Mouse (Mus musculus): ENCODE data around the gene Rnf214. TPM values are rescaled to one million over a fixed set of nuclear protein-coding genes. Genes with fewer than 3 reads are reported as not detected.

Gene Rnf214
- polyA plus RNA-seq (2014; fragmentation: Nextera tagmentation; extraction: Ambion mirVana) = 64.0 and 66.7 TPM in 2 replicates

DNA sequence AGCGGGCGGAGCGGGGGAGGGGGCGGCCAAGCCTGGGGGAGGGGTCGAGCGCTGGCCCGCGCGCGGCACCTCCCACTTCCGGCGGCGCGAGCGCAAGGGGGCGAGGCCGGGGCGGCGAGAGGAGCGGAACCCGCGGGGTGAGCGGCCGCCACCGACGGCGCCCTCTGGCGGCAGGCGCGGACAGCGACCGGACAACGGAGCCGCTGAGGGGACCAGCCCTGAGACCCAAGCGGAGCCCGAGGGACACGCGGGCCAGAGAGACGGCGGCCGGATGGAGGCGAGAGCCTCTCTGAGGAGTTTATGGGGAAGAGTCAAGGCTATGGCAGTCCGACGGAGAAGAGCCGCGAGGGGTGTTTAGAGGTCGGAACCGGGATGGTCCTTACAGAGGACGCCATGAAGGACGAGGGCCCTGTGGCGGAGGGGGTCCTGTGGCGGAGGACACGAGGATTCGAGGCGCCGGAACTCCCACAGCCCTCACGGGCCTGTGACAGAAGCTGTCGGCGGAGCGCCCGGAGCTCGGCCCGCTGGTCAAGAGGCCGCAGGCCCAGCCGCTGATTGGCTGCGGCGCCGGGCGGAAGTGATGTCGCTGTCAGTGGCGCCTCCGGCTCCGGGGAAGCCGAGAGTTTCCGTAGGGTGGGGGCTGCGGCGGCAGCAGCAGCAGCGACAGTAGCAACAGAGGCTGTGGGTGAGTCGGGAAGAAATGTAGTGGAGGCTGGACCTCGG lies at the start of gene Rnf214, which contains the start of gene Pcsk7:
Gene Rnf214, minus strand, starts transcription at position 557 of the 723 bp plus-strand sequence.
Gene Pcsk7, plus strand, starts transcription at position 143 of the 723 bp plus-strand sequence.
- H3K9ac ChIP-seq (ENCODE audit: low read length) = peak within 1 kb of the TSS; percentile 90
- DNase-seq (ENCODE audit: low spot score) (peak; percentile 92), ATAC-seq (ENCODE audit: insufficient number of reproducible peaks, low FRiP score, low TSS enrichment, low read depth) (peak; percentile 91)
- peaks cover 5% of the 10 kb centered on the region for H3K36me3 ChIP-seq (ENCODE audit: control insufficient read depth, insufficient read depth, low read length)
- H3K4me1 ChIP-seq (ENCODE audit: control insufficient read depth, insufficient read depth, low read length) = peaks cover 8% of the 10 kb centered on the region; the same call in 1 of the 2 replicates
- no peaks in the 10 kb centered on the region for H3K27me3 ChIP-seq (ENCODE audit: control insufficient read depth, insufficient read depth, low read length)
- H3K4me2 ChIP-seq (ENCODE audit: low read depth, severe bottlenecking) = peak within 1 kb of the TSS; percentile 80
- H3K9me3 ChIP-seq (ENCODE audit: control insufficient read depth, low read length) = no peaks in the 10 kb centered on the region
- under 1% methylated on average over 65 of the region's 80 CpGs for WGBS
- peak within 1 kb of the TSS; percentile 88 for H3K4me3 ChIP-seq (ENCODE audit: low read depth, low read length)
- peak within 1 kb of the TSS; percentile 82 for H3K27ac ChIP-seq (replicated peaks; ENCODE audit: low read depth, low read length)

DNA sequence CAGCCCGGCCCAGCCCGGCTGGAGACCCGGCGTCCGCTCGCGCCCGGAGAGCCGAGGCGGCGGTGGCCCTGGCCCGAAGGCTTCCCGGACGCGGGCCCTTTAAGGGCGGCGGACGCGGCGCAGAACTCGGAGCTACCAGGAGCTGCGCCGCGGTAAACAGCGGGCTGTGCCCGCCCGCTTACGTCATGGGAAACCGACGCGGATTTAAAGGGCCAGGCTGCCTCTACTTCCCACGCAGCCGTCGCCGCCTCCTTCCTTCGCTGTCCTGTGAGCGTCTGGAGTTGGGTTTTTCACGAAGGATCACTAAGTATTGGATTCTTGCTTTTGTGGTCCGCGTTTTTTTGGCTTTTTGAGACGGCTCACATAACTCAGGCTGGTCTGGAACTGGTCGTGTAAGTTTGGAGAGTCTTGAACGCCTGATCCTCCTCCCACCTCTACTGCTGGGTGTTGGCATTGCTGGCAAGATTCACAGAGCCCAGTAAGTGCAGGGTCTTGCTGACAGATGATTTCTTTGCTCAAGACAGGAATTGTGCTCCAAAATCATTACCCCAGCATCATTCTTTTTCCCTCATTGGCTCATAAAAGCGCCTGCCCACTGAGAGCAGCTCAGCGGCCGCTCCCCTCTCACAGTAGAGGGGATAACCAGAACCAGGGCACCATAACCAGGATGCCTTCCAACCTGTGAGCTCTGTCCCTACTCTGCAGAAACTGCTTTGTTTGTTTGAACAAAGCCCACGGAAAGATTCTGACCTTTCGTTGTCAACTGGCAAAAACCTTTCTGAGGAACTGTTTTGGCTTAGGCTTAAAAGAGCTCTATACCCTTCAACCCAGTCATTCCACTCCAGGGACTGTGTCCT lies 48.6 kb upstream of the Rnf214 start, which contains the start of gene Sidt2:
Gene Sidt2, minus strand, starts transcription at position 152 of the 857 bp plus-strand sequence.
- Histone ChIP-seq H3K9ac (ENCODE audit: low read length) (peak within 1 kb of the TSS; percentile 91), H3K4me2 (ENCODE audit: low read depth, severe bottlenecking) (peak within 1 kb of the TSS; percentile 90)
- WGBS = under 1% methylated on average over 34 of the region's 48 CpGs

DNA sequence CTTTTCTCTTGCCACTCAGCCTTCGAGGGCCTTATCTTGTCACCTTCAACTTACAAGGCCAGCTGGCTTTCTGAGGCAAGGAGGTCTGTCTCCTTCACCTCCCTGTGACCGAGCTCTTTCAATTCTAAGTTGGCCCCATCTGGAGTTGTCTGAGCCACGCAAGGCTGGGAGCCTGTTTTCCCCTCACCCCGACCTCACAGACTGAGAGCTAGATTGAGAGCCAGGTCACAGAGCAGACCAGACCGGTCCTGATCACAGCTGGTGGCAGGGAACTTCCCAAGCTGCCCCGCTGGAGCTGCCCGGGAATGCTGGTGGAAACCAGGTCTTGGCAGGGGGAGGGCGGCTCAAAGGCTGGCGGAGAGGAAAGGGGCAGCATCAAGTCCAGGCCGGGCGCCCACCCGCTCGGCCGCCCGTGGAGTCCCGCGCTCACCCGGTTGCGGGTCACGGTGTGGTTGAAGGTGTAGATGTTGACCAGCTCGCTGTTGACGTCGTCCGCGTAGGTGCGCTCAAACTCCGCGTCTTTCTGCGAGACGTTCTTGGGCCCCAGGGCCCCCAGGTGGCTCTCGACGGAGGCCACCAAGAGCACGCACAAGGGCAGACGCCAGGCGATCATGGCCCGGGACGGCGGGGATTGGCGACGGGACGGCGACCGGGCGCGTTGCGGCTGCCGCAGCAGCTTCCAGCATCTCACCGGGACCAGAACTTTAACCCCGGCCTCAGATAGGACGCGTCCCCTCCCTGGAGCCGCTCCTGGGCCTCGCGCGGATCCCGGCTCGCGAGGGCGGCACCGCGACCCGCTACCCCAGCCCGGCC lies 47.8 kb upstream of the Rnf214 start:
- peak; percentile 71 for DNase-seq (ENCODE audit: low spot score)
- Histone ChIP-seq H3K4me1 (ENCODE audit: control insufficient read depth, insufficient read depth, low read length) (peaks cover 12% of the 10 kb centered on the region), H3K27ac (replicated peaks; ENCODE audit: low read depth, low read length) (peak overlapping the region; percentile 70), H3K4me2 (ENCODE audit: low read depth, severe bottlenecking) (peak overlapping the region; percentile 90), H3K4me3 (ENCODE audit: low read depth, low read length) (peak overlapping the region; percentile 89), H3K36me3 (ENCODE audit: control insufficient read depth, insufficient read depth, low read length) (peaks cover 2% of the 10 kb centered on the region), H3K9me3 (ENCODE audit: control insufficient read depth, low read length) (no peaks in the 10 kb centered on the region), H3K27me3 (ENCODE audit: control insufficient read depth, insufficient read depth, low read length) (no peaks in the 10 kb centered on the region), H3K9ac (ENCODE audit: low read length) (peak overlapping the region; percentile 91)
- WGBS = 1% methylated on average over 54 of the region's 63 CpGs
- peak; percentile 61 for ATAC-seq (ENCODE audit: insufficient number of reproducible peaks, low FRiP score, low TSS enrichment, low read depth)

More for the DNA sequence above, 48.6 kb upstream of the Rnf214 start, which contains the start of gene Sidt2:
- ATAC-seq (ENCODE audit: insufficient number of reproducible peaks, low FRiP score, low TSS enrichment, low read depth) = peak; percentile 92
- Histone ChIP-seq H3K9me3 (ENCODE audit: control insufficient read depth, low read length) (no peaks in the 10 kb centered on the region), H3K4me3 (ENCODE audit: low read depth, low read length) (peak within 1 kb of the TSS; percentile 89), H3K27me3 (ENCODE audit: control insufficient read depth, insufficient read depth, low read length) (no peaks in the 10 kb centered on the region), H3K4me1 (ENCODE audit: control insufficient read depth, insufficient read depth, low read length) (peaks cover 12% of the 10 kb centered on the region), H3K36me3 (ENCODE audit: control insufficient read depth, insufficient read depth, low read length) (no peaks in the 10 kb centered on the region; the same call in 1 of the 2 replicates), H3K27ac (replicated peaks; ENCODE audit: low read depth, low read length) (peak within 1 kb of the TSS; percentile 70)
- peak; percentile 88 for DNase-seq (ENCODE audit: low spot score)

DNA sequence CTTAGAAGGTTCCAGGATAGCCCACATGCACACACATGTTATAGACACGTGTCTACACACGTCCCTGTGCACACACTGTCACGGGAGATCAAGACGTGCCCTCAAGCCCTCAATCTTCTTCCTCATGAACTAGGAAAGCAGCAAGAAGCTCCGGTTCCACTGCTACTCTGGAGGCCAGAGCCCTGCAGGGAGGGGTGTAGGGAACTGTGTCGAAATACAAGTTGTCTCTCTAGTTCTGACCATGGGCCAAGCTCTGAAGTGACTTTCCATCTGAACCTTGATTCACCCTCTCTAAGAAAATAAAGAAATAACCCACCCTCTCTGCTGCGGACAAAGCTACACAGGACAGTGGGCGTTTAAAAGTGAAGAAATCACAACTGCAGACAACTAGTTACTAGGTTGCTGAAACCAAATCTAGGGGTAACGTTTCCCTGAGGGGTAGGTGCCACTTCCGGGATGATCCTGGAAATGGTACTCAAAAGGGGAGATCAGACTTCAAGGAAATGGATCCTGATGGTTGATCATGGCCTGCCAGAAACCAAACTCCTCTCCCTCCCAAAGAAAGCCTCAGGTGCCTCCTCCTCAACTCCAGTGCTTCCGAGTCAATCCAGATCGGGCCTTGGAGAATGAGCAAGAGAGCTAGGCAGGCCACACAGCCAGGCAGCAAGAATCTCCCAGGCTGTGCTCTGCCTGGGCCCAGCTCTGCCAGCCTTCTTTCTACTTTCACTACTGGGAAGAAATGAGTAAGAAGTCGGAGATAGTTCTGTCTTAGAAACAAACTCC lies 47.0 kb upstream of the Rnf214 start:
- no peak for DNase-seq (ENCODE audit: low spot score)
- peak overlapping the region; percentile 70; the same call in 1 of the 2 replicates for H3K27ac ChIP-seq (replicated peaks; ENCODE audit: low read depth, low read length)
- peaks cover 12% of the 10 kb centered on the region for H3K4me1 ChIP-seq (ENCODE audit: control insufficient read depth, insufficient read depth, low read length)
- no peaks in the 10 kb centered on the region for H3K9me3 ChIP-seq (ENCODE audit: control insufficient read depth, low read length)
- 66% methylated on average over 13 of the region's 13 CpGs for whole genome bisulfite sequencing
- H3K27me3 ChIP-seq (ENCODE audit: control insufficient read depth, insufficient read depth, low read length) = no peaks in the 10 kb centered on the region
- no peak for ATAC-seq (ENCODE audit: insufficient number of reproducible peaks, low FRiP score, low TSS enrichment, low read depth)
- H3K4me3 ChIP-seq (ENCODE audit: low read depth, low read length) = peak overlapping the region; percentile 89
- H3K36me3 ChIP-seq (ENCODE audit: control insufficient read depth, insufficient read depth, low read length) = peaks cover 4% of the 10 kb centered on the region
- peak overlapping the region; percentile 90 for H3K4me2 ChIP-seq (ENCODE audit: low read depth, severe bottlenecking)
- peak overlapping the region; percentile 91 for H3K9ac ChIP-seq (ENCODE audit: low read length)

DNA sequence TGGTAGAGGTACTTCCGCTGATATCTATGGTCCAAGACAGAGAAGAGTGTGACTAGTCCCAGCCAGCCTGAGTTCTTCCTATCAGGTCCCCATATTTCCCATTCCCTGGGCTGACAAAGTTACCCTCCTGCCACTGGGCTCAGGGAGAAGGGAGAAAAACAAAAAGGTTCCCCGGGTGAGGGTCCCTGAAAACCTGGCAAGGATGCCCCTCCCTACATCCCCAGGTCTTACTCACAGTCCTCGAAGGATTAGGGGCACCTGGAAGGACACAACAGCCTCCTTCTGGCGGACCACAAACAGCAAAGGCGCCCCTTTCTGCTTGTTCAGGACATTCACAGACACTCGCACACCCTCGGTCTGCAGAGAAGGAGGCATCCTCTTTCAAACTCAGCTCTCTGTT lies 46.2 kb upstream of the Rnf214 start:
- Histone ChIP-seq H3K4me2 (ENCODE audit: low read depth, severe bottlenecking) (no peak overlapping the region), H3K27ac (replicated peaks; ENCODE audit: low read depth, low read length) (no peak overlapping the region), H3K9me3 (ENCODE audit: control insufficient read depth, low read length) (no peaks in the 10 kb centered on the region), H3K4me1 (ENCODE audit: control insufficient read depth, insufficient read depth, low read length) (peaks cover 12% of the 10 kb centered on the region), H3K27me3 (ENCODE audit: control insufficient read depth, insufficient read depth, low read length) (no peaks in the 10 kb centered on the region), H3K36me3 (ENCODE audit: control insufficient read depth, insufficient read depth, low read length) (peaks cover 7% of the 10 kb centered on the region), H3K4me3 (ENCODE audit: low read depth, low read length) (no peak overlapping the region), H3K9ac (ENCODE audit: low read length) (no peak overlapping the region)
- no peak for ATAC-seq (ENCODE audit: insufficient number of reproducible peaks, low FRiP score, low TSS enrichment, low read depth)
- WGBS = 87% methylated on average over 7 of the region's 7 CpGs
- DNase-seq (ENCODE audit: low spot score) = no peak

DNA sequence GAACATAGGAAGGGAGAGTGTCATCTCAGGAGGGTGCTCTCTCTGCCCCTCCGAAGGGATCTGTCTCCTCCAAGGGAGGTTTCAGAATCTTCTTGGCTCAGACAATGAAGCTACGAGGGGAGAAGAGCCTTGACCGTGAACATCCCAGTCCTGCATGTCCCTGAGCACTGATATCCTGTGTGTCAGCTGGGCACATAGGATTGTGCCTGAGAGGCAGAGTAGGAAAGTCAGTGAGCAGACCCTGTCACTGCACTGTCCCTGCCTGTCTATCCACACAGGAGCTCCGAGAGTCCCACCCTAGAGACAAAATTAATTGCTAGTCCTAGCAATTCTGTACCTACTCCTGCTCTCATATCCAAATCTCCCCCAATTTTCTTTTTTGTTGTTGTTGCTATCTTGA lies 45.3 kb upstream of the Rnf214 start:
- H3K36me3 ChIP-seq (ENCODE audit: control insufficient read depth, insufficient read depth, low read length) = peaks cover 7% of the 10 kb centered on the region
- H3K4me3 ChIP-seq (ENCODE audit: low read depth, low read length) = no peak overlapping the region
- peaks cover 12% of the 10 kb centered on the region for H3K4me1 ChIP-seq (ENCODE audit: control insufficient read depth, insufficient read depth, low read length)
- no peak overlapping the region for H3K9ac ChIP-seq (ENCODE audit: low read length)
- DNase-seq (ENCODE audit: low spot score) (no peak), ATAC-seq (ENCODE audit: insufficient number of reproducible peaks, low FRiP score, low TSS enrichment, low read depth) (no peak)
- 94% methylated on average over 4 of the region's 4 CpGs for WGBS
- H3K27ac ChIP-seq (replicated peaks; ENCODE audit: low read depth, low read length) = no peak overlapping the region
- H3K4me2 ChIP-seq (ENCODE audit: low read depth, severe bottlenecking) = no peak overlapping the region
- H3K27me3 ChIP-seq (ENCODE audit: control insufficient read depth, insufficient read depth, low read length) = no peaks in the 10 kb centered on the region
- H3K9me3 ChIP-seq (ENCODE audit: control insufficient read depth, low read length) = no peaks in the 10 kb centered on the region

DNA sequence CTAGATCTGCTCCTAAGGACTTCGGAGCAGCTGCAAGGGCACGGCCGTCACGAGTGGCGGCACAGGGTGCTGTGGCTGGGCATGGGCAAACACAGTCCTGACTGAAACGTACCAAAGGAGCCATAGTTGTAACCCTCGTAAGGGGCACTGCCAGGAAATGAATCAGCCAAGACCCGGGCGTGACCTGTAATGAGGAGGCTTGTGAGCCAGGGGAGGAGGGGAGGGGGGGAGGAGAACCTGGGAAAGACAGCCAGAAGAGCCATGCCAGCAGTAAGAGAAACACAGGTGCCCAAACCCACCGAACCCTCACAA lies 40.1 kb upstream of the Rnf214 start:
- Histone ChIP-seq H3K4me2 (ENCODE audit: low read depth, severe bottlenecking) (no peak overlapping the region), H3K9ac (ENCODE audit: low read length) (no peak overlapping the region), H3K9me3 (ENCODE audit: control insufficient read depth, low read length) (no peaks in the 10 kb centered on the region), H3K36me3 (ENCODE audit: control insufficient read depth, insufficient read depth, low read length) (peaks cover 22% of the 10 kb centered on the region), H3K4me1 (ENCODE audit: control insufficient read depth, insufficient read depth, low read length) (no peaks in the 10 kb centered on the region), H3K27ac (replicated peaks; ENCODE audit: low read depth, low read length) (no peak overlapping the region), H3K27me3 (ENCODE audit: control insufficient read depth, insufficient read depth, low read length) (no peaks in the 10 kb centered on the region), H3K4me3 (ENCODE audit: low read depth, low read length) (no peak overlapping the region)
- ATAC-seq (ENCODE audit: insufficient number of reproducible peaks, low FRiP score, low TSS enrichment, low read depth) (no peak), DNase-seq (ENCODE audit: low spot score) (no peak)
- 87% methylated on average over 10 of the region's 10 CpGs for WGBS

Data from limb, embryonic 11.5 days (tissue).